Mouse (Mus musculus) lung, postnatal 4 days (tissue): ENCODE results near the gene Zfp526.
A peak's percentile ranks its signal among the peaks of the same experiment; 100 is the strongest.

Source experiments
- DNase-seq, 2 experiments: peaks; one replicate each; pipeline ENCODE4 v3.0.0; 2021

Gene Zfp526

GRCm38 (mm10) chr7:25269029-25269428 lies 47.8 kb downstream of the Zfp526 start:
- DNase-seq = peak in 1 of 2 experiments; percentile 14

- peak in 1 of 2 experiments; percentile 24 for DNase-seq
These were observed 48.5 kb downstream of the Zfp526 start for GRCm38 (mm10) chr7:25269545-25270271.

GRCm38 (mm10) chr7:25270652-25271633 lies 49.7 kb downstream of the Zfp526 start:
- peak in 1 of 2 experiments; percentile 37 for DNase-seq

- DNase-seq = peak in 1 of 2 experiments; percentile 27
These were observed 50.6 kb downstream of the Zfp526 start for GRCm38 (mm10) chr7:25271651-25272444.

- DNase-seq = no peak
These were observed 51.4 kb downstream of the Zfp526 start for GRCm38 (mm10) chr7:25272445-25273258.

- DNase-seq = peak in 1 of 2 experiments; percentile 28
These were observed 52.3 kb downstream of the Zfp526 start for GRCm38 (mm10) chr7:25273259-25274241.

- DNase-seq = no peak
These were observed 53.3 kb downstream of the Zfp526 start for GRCm38 (mm10) chr7:25274571-25274970.

GRCm38 (mm10) chr7:25274996-25275395 lies 53.8 kb downstream of the Zfp526 start:
- no peak for DNase-seq

- no peak for DNase-seq
These were observed 54.5 kb downstream of the Zfp526 start for GRCm38 (mm10) chr7:25275555-25276298.
